Mouse (Mus musculus) CD4-positive naive resting alpha-beta T cell, adult 76 days (primary cell): ENCODE results near the gene Zfp846. TPM values are rescaled to one million over a fixed set of nuclear protein-coding genes. Genes with fewer than 3 reads are reported as not detected.

Experiments
- total RNA-seq: library from RNA; stranded (reverse); gene quantifications from one replicate; pipeline ENCODE4 v1.2.4, GENCODE M21; 2023

Gene Zfp846
- 8.3 TPM for total RNA-seq

GRCm38 (mm10) chr9:20581175-20581634 lies at the start of gene Zfp846:
TSS of gene Zfp846 (plus strand) at chr9:20581291.

GRCm38 (mm10) chr9:20642101-20642895 lies 61.2 kb downstream of the Zfp846 start, which contains the start of gene Ubl5:
TSS of gene Ubl5 (plus strand) at chr9:20642878.

GRCm38 (mm10) chr9:20644360-20645081 lies 63.4 kb downstream of the Zfp846 start, which contains the start of gene Fbxl12:
TSS of gene Fbxl12 (minus strand) at chr9:20644767.

GRCm38 (mm10) chr9:20651602-20652259 lies 70.6 kb downstream of the Zfp846 start, which contains the start of gene Pin1:
TSS of gene Pin1 (plus strand) at chr9:20652095.

Other genes starting within 250 kb of the Zfp846 start
- not detected for gene Olfr18, start 245.2 kb upstream of the Zfp846 start, total RNA-seq
- 7.4 TPM for gene Zfp560, start 196.1 kb upstream of the Zfp846 start, total RNA-seq
- 42.7 TPM for gene Zfp26, start 121.1 kb upstream of the Zfp846 start, total RNA-seq
- 20.2 TPM for gene Zfp426, start 88.5 kb upstream of the Zfp846 start, total RNA-seq
- gene Zfp266, start 59.9 kb upstream of the Zfp846 start, total RNA-seq, result 28.1 TPM
- gene Ubl5, start 61.6 kb downstream of the Zfp846 start, total RNA-seq, result 327 TPM
- 115 TPM for gene Fbxl12, start 63.5 kb downstream of the Zfp846 start, total RNA-seq
- gene Pin1, start 70.8 kb downstream of the Zfp846 start, total RNA-seq, result 21.0 TPM
- not detected for gene Olfm2, start 165.1 kb downstream of the Zfp846 start, total RNA-seq
- 0.29 TPM for gene Col5a3, start 233.8 kb downstream of the Zfp846 start, total RNA-seq
- not detected for gene Rdh8, start 237.2 kb downstream of the Zfp846 start, total RNA-seq